Mouse (Mus musculus): ENCODE measurements around the gene Zfp874b.

DNA sequence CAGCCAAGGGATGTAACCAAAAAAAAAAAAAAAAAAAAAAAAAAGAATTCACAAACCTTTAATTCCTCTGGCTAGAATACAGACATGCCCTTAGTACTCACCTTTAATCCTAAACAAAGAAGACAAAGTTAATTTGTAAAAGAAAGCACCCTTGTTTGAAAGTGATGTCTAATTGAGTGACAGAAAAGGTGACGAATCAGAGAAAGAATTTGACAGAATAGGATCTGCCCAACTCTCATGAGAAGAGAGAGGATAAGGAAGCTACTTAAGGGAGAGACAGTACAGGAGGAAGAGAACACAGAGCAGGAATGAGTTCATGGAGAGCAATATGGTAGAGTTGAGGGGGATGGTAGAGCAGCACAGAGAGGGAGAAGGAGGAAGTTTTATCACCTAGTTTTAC is 11.6 kb upstream of the Zfp874b start:
- no peak for TF ChIP-seq CTCF (IDR thresholded peaks at IDR 0.05; ENCODE audit: low read depth)
- no peak for TF ChIP-seq EP300 (optimal IDR thresholded peaks at IDR 0.05)

Measured in stomach, postnatal 0 days (tissue).